Mouse (Mus musculus): ENCODE results near the gene Cacna1c. TPM values are rescaled to one million over a fixed set of nuclear protein-coding genes. Genes with fewer than 3 reads are reported as not detected.

Cacna1c gene
- polyA plus RNA-seq, 1 experiment from 2014 or later: 13.7 TPM

DNA sequence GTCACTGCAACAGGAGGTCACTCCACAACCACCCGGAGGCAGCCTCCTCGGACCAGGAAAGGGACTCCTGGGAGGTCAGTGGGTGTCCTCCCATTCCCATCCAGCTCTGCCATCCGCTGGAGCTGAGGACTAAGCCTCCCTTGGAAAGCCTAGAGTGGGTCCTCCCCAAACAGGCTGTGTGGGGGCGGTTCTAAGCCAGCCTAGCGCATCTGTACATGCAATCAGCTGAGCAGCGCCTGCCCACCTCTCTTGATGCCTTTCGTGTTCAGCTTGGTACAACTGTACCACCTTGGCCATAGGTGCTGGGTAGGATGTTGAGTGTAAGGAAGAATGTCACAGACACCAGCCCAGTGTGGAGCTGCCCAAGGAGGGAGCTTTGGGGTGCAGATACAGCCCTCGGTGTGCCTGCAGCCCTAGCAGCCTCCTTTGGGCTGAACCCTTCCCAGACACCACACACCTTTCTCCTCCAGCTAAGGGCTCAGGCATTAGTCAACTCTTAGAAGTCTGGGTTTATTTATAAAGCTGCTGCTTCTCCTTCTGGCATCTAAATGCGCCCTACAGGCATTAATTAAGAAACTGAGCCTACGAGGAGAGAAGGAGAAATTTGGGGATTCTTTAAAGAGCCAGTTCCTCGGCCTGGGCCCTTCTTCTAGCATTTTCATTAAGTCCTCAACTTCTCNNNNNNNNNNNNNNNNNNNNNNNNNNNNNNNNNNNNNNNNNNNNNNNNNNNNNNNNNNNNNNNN, 32.8 kb upstream of the Cacna1c start:
- no peak for ATAC-seq (ENCODE audit: low read depth)
- H3K4me2 ChIP-seq (ENCODE audit: low read depth, low read length): no peak overlapping the region
- WGBS: 86% methylated on average over 11 of the region's 11 CpGs
- H3K4me3 ChIP-seq (ENCODE audit: low read depth, low read length): no peak overlapping the region
- no peak overlapping the region for H3K9ac ChIP-seq (replicated peaks; ENCODE audit: low read depth, low read length)
- H3K36me3 ChIP-seq (ENCODE audit: control insufficient read depth, insufficient read depth, low read length): no peaks in the 10 kb centered on the region
- H3K27ac ChIP-seq (ENCODE audit: low read depth, low read length): no peak overlapping the region
- peaks cover 5% of the 10 kb centered on the region; the same call in 1 of the 2 replicates for H3K4me1 ChIP-seq (ENCODE audit: control insufficient read depth, insufficient read depth, low read length)
- H3K27me3 ChIP-seq (ENCODE audit: control insufficient read depth, insufficient read depth, low read length): no peaks in the 10 kb centered on the region
- no peaks in the 10 kb centered on the region for H3K9me3 ChIP-seq (ENCODE audit: control insufficient read depth, low read length)

- Histone ChIP-seq H3K27me3 (ENCODE audit: control insufficient read depth, insufficient read depth, low read length) (no peaks in the 10 kb centered on the region), H3K36me3 (ENCODE audit: control insufficient read depth, insufficient read depth, low read length) (no peaks in the 10 kb centered on the region), H3K9ac (replicated peaks; ENCODE audit: low read depth, low read length) (no peak overlapping the region), H3K4me1 (ENCODE audit: control insufficient read depth, insufficient read depth, low read length) (peaks cover 5% of the 10 kb centered on the region; the same call in 1 of the 2 replicates), H3K9me3 (ENCODE audit: control insufficient read depth, low read length) (no peaks in the 10 kb centered on the region), H3K4me3 (ENCODE audit: low read depth, low read length) (no peak overlapping the region), H3K27ac (ENCODE audit: low read depth, low read length) (no peak overlapping the region), H3K4me2 (ENCODE audit: low read depth, low read length) (no peak overlapping the region)
- no peak for ATAC-seq (ENCODE audit: low read depth)
- whole genome bisulfite sequencing: 93% methylated on average over 8 of the region's 8 CpGs
Measured at GRCm38 (mm10) chr6:119227001-119227400, 30.8 kb upstream of the Cacna1c start.

DNA sequence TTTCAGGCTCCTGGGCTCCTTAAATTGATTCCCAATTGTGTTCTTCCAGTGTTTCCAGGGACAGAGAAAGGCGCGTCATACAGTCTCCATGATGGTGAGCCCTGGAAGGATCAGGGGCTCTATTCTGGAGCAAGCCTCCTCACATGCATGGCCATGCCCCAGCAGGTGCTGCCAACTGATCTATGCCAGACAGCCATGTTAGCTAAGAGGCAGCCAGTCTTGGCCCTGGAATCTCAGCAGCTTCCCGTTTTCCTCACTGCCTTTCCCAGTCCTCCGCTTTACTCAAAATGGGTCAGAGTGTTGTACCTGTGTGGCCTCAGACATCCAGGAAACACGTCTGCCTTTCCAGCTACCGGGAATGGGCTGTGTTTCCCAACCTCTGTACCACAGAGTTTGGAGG, 29.5 kb upstream of the Cacna1c start:
- ATAC-seq (ENCODE audit: low read depth): no peak
- no peaks in the 10 kb centered on the region for H3K9me3 ChIP-seq (ENCODE audit: control insufficient read depth, low read length)
- H3K4me3 ChIP-seq (ENCODE audit: low read depth, low read length): no peak overlapping the region
- H3K4me2 ChIP-seq (ENCODE audit: low read depth, low read length): no peak overlapping the region
- H3K9ac ChIP-seq (replicated peaks; ENCODE audit: low read depth, low read length): no peak overlapping the region
- H3K27ac ChIP-seq (ENCODE audit: low read depth, low read length): no peak overlapping the region
- no peaks in the 10 kb centered on the region for H3K27me3 ChIP-seq (ENCODE audit: control insufficient read depth, insufficient read depth, low read length)
- 90% methylated on average over 6 of the region's 6 CpGs for WGBS
- H3K36me3 ChIP-seq (ENCODE audit: control insufficient read depth, insufficient read depth, low read length): no peaks in the 10 kb centered on the region
- H3K4me1 ChIP-seq (ENCODE audit: control insufficient read depth, insufficient read depth, low read length): peaks cover 5% of the 10 kb centered on the region; the same call in 1 of the 2 replicates

GRCm38 (mm10) chr6:119225226-119225625, 29.0 kb upstream of the Cacna1c start:
- H3K4me2 ChIP-seq (ENCODE audit: low read depth, low read length): no peak overlapping the region
- no peaks in the 10 kb centered on the region for H3K27me3 ChIP-seq (ENCODE audit: control insufficient read depth, insufficient read depth, low read length)
- H3K9ac ChIP-seq (replicated peaks; ENCODE audit: low read depth, low read length): no peak overlapping the region
- peaks cover 5% of the 10 kb centered on the region; the same call in 1 of the 2 replicates for H3K4me1 ChIP-seq (ENCODE audit: control insufficient read depth, insufficient read depth, low read length)
- H3K27ac ChIP-seq (ENCODE audit: low read depth, low read length): no peak overlapping the region
- peak; percentile 42 for ATAC-seq (ENCODE audit: low read depth)
- no peak overlapping the region for H3K4me3 ChIP-seq (ENCODE audit: low read depth, low read length)
- no peaks in the 10 kb centered on the region for H3K36me3 ChIP-seq (ENCODE audit: control insufficient read depth, insufficient read depth, low read length)
- 82% methylated on average over 12 of the region's 12 CpGs for WGBS
- H3K9me3 ChIP-seq (ENCODE audit: control insufficient read depth, low read length): no peaks in the 10 kb centered on the region

DNA sequence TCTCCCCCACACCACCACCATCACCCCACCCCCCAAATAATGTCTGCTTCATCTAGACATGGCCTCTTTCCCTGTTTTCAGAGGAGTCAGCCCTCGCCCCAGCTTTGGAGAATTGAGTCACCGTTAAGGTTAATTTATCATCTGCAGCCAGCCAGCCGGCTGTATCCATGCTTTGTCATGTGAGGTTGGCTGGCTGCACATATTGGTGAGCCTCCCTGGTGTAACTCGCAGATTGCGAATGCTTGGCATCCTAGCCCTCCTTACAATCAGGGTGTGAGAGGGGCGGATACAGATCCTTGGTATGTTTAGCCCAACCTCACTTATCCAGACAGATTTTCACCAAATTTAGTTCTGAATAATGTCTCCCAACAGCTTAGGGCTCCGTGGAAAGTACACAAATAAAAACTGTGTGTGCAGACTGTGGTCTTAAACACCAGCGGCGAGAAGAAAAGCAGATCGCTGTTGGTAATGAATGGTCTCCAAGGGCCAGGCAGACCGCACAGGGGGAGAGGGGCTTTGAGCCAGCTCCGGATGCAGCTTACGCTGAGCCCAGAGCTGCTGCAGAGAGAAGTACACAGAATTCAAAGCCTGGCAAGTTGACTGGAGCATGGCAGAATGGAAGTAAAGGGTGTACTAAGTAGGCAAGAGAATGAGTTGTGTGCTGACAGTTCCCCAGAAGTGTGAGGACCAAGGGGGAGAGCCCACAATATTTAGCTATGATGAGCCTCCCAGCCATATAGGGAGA, 28.4 kb upstream of the Cacna1c start:
- peak overlapping the region; percentile 45; the same call in 1 of the 2 replicates for H3K27ac ChIP-seq (ENCODE audit: low read depth, low read length)
- H3K9ac ChIP-seq (replicated peaks; ENCODE audit: low read depth, low read length): no peak overlapping the region
- H3K9me3 ChIP-seq (ENCODE audit: control insufficient read depth, low read length): no peaks in the 10 kb centered on the region
- no peaks in the 10 kb centered on the region for H3K27me3 ChIP-seq (ENCODE audit: control insufficient read depth, insufficient read depth, low read length)
- peaks cover 5% of the 10 kb centered on the region; the same call in 1 of the 2 replicates for H3K4me1 ChIP-seq (ENCODE audit: control insufficient read depth, insufficient read depth, low read length)
- H3K36me3 ChIP-seq (ENCODE audit: control insufficient read depth, insufficient read depth, low read length): no peaks in the 10 kb centered on the region
- no peak overlapping the region for H3K4me2 ChIP-seq (ENCODE audit: low read depth, low read length)
- ATAC-seq (ENCODE audit: low read depth): peak; percentile 53; the same call in 1 of the 2 replicates
- H3K4me3 ChIP-seq (ENCODE audit: low read depth, low read length): no peak overlapping the region
- WGBS: 37% methylated on average over 13 of the region's 13 CpGs

GRCm38 (mm10) chr6:119220297-119220696, 24.1 kb upstream of the Cacna1c start:
- H3K36me3 ChIP-seq (ENCODE audit: control insufficient read depth, insufficient read depth, low read length): peaks cover 11% of the 10 kb centered on the region; the same call in 1 of the 2 replicates
- no peak overlapping the region for H3K9ac ChIP-seq (replicated peaks; ENCODE audit: low read depth, low read length)
- WGBS: 53% methylated on average over 10 of the region's 10 CpGs
- H3K27me3 ChIP-seq (ENCODE audit: control insufficient read depth, insufficient read depth, low read length): no peaks in the 10 kb centered on the region
- no peaks in the 10 kb centered on the region for H3K9me3 ChIP-seq (ENCODE audit: control insufficient read depth, low read length)
- ATAC-seq (ENCODE audit: low read depth): peak; percentile 67
- no peak overlapping the region for H3K4me2 ChIP-seq (ENCODE audit: low read depth, low read length)
- H3K27ac ChIP-seq (ENCODE audit: low read depth, low read length): no peak overlapping the region
- no peak overlapping the region for H3K4me3 ChIP-seq (ENCODE audit: low read depth, low read length)
- H3K4me1 ChIP-seq (ENCODE audit: control insufficient read depth, insufficient read depth, low read length): peaks cover 5% of the 10 kb centered on the region; the same call in 1 of the 2 replicates

DNA sequence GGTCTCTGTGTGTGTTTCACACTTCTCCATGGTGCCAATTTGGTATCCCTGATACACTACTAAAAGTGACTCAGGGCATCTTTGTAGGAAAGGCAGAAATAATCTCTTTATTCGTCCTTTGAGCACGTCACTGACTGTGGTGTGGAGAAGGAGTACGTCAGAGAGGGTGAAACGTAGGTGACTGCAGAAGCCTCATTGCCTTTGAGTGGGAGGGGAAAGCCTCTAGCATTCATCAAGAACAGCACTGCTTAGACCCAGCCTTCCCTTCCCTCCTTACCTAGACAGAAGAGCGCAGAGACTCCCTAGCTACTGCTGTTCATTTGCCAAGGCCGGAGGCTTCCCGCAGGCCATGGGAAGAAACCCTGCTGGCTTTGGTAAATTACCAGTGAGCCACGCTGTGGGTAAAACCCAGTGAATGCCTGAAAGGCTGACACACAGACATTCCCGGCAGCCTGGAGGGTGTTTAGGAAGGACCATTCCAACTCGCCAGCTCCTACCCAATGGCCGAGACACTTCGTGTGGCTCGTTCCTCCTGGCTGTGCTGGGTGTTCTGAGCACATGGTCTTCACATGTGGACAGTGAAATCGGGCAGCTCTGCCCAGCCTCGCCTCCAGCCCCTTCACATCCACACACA, 23.1 kb upstream of the Cacna1c start:
- 73% methylated on average over 15 of the region's 15 CpGs for WGBS
- ATAC-seq (ENCODE audit: low read depth): no peak
- Histone ChIP-seq H3K9me3 (ENCODE audit: control insufficient read depth, low read length) (no peaks in the 10 kb centered on the region), H3K9ac (replicated peaks; ENCODE audit: low read depth, low read length) (no peak overlapping the region), H3K27me3 (ENCODE audit: control insufficient read depth, insufficient read depth, low read length) (no peaks in the 10 kb centered on the region), H3K4me2 (ENCODE audit: low read depth, low read length) (no peak overlapping the region), H3K4me3 (ENCODE audit: low read depth, low read length) (no peak overlapping the region), H3K36me3 (ENCODE audit: control insufficient read depth, insufficient read depth, low read length) (peaks cover 16% of the 10 kb centered on the region; the same call in 1 of the 2 replicates), H3K27ac (ENCODE audit: low read depth, low read length) (no peak overlapping the region), H3K4me1 (ENCODE audit: control insufficient read depth, insufficient read depth, low read length) (peaks cover 2% of the 10 kb centered on the region; the same call in 1 of the 2 replicates)

- no peak for ATAC-seq (ENCODE audit: low read depth)
- no peaks in the 10 kb centered on the region for H3K9me3 ChIP-seq (ENCODE audit: control insufficient read depth, low read length)
- H3K27ac ChIP-seq (ENCODE audit: low read depth, low read length): no peak overlapping the region
- no peaks in the 10 kb centered on the region for H3K27me3 ChIP-seq (ENCODE audit: control insufficient read depth, insufficient read depth, low read length)
- H3K4me3 ChIP-seq (ENCODE audit: low read depth, low read length): no peak overlapping the region
- 76% methylated on average over 5 of the region's 5 CpGs for WGBS
- H3K9ac ChIP-seq (replicated peaks; ENCODE audit: low read depth, low read length): no peak overlapping the region
- H3K36me3 ChIP-seq (ENCODE audit: control insufficient read depth, insufficient read depth, low read length): peaks cover 16% of the 10 kb centered on the region; the same call in 1 of the 2 replicates
- H3K4me2 ChIP-seq (ENCODE audit: low read depth, low read length): no peak overlapping the region
- no peaks in the 10 kb centered on the region for H3K4me1 ChIP-seq (ENCODE audit: control insufficient read depth, insufficient read depth, low read length)
Measured at GRCm38 (mm10) chr6:119218591-119218990, 22.4 kb upstream of the Cacna1c start.
